Mouse (Mus musculus) G1E (cell line): ENCODE results near the gene Nfyc.

Source experiments
- CTCF ChIP-seq: IDR thresholded peaks from 2 replicates; pipeline ENCODE4 v1.5.1; 2012; ENCODE audit warnings: low read depth, low read length, inconsistent platforms, mixed read lengths
- GATA1 ChIP-seq: IDR thresholded peaks from 2 replicates; pipeline ENCODE4 v1.6.1; 2012; ENCODE audit warnings: borderline replicate concordance, low read length, inconsistent platforms, mixed read lengths
- GATA2 ChIP-seq: IDR thresholded peaks from 2 replicates; pipeline ENCODE4 v1.6.1; 2012; ENCODE audit warnings: low read depth, low read length, inconsistent platforms, borderline replicate concordance

GRCm38 (mm10) chr4:120743636-120744035 lies 87.7 kb downstream of the Nfyc start:
- TF ChIP-seq CTCF (no peak), GATA2 (no peak), GATA1 (no peak)
